Mouse (Mus musculus) regulatory T cell (primary cell): ENCODE measurements around the gene Pmepa1.

Experiments used
- in situ Hi-C: fragments of 300-600 bp; cut with MboI, MseI; formaldehyde crosslinking; loops from one replicate; pipeline ENCODE4 v1.15.1; 2025; ENCODE audit warnings: high pct_unique_total_duplicates

Gene Pmepa1

DNA sequence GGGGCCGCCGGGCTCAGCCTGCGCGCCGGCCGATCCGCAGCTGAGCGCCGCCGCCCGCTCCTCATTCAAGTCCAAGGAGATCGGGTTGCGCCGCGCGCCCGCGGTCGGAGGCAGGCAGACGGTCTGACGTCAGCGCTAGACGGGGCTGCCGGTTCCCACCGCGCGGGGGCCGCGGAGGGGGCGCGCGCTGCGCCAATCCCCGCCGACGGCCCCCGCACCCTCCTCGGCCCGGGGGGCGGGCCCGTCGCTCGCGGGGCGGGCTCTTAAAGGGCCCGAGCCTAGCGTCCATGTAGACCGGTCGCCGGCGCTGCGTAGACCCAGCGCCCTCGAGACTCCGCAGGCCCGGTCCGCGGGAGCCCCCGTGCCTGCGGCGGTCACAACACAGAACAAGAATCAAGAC is at the start of gene Pmepa1:
Pmepa1 (minus strand) TSS at position 125 of the 400 bp plus-strand sequence.
- in situ Hi-C loops: no loop called here

DNA sequence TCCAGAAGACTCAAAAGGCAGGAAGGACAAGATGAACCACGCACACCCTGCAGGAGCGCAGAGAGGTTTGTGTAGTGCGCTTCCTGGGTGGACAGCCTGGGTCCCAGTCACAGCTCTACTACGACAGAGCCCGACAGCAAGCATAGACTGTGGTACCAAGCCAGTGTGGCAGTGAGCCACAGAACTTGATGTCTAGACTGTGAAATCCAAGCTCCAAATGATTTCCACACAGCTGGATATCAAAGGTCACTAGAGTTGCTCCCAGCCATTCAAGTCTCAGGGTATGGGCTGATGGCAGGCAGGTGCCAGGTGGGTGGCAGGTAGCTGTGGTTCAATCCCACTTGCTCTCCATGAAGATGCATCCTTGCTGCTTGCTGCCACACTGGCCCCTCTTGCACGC is 45.4 kb upstream of the Pmepa1 start:
- in situ Hi-C loops: no loop called here

GRCm38 (mm10) chr2:173321194-173321593 is 44.9 kb upstream of the Pmepa1 start:
- in situ Hi-C loops: no loop called here

- in situ Hi-C loops: no loop called here
These were observed 38.0 kb upstream of the Pmepa1 start for GRCm38 (mm10) chr2:173314291-173314690.

DNA sequence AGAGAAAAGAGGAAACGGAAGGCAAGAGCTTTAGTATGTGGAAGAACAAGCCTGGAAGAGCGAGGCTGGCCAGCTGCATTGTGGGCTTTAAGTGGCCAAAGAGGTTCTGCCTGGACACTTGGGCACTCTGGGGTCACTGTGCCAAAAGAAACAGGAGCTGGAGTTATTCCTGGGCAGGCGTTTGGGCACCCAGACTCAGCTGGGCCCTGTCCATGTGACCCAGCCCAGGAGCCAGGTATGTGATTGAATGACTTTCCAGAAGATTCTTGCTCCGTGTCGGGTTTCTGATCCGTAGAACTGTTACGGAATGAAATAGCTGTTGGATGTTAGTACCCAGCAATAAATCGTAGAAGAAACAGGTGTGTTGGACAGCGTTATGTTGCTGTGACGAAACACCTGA is 32.2 kb upstream of the Pmepa1 start:
- in situ Hi-C loops: no loop called here

DNA sequence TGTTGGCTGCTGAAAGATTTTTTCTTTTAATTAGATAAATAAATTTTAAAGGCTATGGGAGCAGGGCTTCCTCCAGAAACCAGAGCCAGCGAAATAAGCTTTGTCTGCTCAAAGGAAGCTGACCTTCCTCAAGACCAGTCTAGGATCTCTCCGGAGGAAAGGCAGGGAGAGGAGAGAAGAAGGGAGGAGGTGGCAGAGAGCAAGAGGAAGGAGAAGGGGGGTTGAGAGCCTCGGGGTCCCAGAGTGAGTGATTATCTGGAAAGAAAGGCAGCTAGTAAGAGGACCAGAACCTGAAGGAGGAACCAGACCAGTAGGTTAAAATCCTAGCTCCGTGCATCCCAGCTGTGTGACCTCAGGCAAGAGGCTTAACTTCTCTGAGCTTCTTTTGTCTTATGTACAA is 31.7 kb upstream of the Pmepa1 start:
- in situ Hi-C loops: no loop called here

DNA sequence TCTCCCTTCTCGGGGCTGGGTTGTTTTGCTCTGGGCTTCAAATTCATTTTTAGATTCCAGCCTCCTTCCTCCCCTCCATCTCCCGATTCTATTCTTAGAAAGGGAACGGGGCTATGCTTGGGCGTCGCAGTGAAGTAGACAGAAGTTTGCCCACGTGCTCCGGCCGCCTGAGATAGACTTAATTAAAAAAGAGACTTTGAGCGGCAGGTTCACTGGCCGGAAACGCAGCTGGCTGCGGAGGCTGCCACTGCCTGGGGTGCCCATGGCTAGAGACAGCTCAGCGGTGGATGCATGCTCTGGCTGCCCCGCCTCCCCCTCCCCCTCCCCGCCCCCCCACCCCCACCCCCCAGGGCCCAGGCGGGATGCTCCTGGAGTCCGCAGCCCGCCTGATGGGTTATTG is 31.2 kb upstream of the Pmepa1 start:
- in situ Hi-C loops: no loop called here

DNA sequence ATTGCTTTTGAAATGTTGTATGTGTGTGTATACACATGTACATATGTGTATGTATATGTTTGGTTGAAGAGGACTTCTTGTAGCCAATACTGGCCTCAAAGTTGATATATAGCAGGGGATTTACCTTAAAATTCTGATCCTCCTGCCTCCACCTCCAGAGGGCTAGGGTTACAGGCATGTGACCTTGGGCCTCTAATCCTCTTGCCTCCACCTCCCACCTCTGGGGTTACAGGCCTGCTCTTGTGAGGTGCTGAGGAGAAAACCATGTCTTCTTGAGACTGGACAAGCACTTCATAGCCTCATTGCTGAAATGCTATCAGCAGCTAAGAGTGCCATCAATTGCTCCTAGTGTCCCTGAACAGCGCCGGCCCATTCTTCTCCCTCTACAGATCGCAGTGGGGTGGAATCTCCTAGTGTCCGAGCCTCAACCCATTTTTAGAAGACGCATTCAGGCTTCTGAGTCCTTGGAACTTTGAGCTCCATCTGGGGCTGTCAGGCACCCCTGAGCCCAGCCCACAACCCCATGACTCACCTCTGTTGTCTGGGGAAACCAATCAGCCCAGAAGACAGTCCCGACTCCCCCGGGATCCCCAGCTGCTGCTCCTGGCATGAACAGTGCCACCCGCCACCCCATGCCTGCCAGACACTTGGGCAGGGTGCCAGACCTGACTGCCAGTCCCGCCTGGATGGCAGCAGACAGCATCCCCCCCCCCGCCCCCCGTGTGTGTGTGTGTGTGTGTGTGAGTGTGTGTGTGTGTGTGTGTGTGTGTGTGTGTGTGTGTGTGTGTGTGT is 30.6 kb upstream of the Pmepa1 start:
- in situ Hi-C loops: no loop called here

- in situ Hi-C loops: no loop called here
These were observed 28.7 kb upstream of the Pmepa1 start for GRCm38 (mm10) chr2:173305011-173305410.

DNA sequence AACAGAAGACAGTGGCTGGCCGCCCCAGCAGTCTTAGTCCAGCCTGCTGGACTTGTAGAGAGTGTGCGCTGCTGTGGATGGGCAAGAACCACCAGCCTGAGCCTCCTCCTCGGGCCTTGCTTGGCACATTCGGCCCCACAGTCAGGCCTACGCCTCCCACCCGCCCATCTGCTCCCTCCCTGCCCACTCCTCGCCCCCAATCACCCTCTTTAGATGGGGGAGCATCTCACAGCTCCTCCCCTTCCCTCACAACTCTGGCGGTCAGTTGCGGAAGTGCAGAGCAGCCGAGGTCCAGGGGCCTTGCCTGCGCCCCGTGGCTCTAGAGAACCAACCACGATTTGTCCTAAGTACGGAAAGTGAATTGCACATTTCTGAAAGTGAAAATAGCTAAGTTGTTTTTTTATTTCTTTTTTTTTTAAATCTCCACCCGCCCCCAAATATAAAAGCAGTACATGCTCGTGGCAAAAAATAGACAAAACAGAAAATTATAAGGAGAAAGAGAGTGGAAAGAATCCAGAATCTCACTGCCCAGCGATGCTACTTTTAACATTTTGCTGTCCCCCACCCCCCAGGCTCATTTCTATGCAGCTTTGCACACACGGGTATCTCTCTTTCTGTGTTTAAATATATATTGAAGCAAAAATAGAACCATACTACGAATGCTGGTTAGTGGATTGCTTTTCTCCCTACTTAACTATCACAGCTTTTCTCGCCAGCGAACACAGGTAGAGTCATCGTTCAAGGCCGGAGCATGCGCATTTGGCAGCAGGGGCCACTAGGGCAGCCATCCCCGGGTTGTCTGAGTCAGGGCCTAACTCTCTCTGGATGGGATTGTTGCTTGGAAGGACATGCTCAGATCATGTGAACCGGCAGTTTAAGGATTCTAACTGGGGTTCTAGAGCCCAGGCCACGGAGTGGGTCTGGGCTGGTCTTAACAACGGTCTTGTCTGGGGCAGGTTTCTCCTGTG is 24.6 kb upstream of the Pmepa1 start:
- in situ Hi-C loops: no loop called here

GRCm38 (mm10) chr2:173296408-173296807 is 20.1 kb upstream of the Pmepa1 start:
- in situ Hi-C loops: no loop called here

- in situ Hi-C loops: no loop called here
These were observed 16.7 kb upstream of the Pmepa1 start for GRCm38 (mm10) chr2:173293042-173293441.

DNA sequence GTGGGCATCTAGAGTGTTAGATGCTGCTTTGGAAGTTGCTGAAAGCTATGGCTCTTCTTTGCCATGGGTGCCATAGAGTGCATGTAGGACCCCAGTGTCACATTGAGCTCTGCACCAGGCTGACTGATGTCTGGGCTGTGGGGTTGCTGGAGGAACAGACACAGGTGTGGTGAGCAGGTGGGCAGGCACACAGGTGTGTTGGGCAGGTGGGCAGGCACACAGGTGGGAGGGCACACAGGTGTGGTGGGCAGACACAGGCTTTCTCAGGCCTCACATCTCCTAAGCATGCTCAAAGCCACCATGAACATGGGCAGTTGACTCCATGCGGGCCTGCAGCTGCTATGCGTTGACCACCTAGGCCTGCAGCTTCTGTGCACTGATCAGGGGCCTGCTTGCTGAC is 16.2 kb upstream of the Pmepa1 start:
- in situ Hi-C loops: no loop called here

GRCm38 (mm10) chr2:173290981-173291380 is 14.6 kb upstream of the Pmepa1 start:
- in situ Hi-C loops: no loop called here

DNA sequence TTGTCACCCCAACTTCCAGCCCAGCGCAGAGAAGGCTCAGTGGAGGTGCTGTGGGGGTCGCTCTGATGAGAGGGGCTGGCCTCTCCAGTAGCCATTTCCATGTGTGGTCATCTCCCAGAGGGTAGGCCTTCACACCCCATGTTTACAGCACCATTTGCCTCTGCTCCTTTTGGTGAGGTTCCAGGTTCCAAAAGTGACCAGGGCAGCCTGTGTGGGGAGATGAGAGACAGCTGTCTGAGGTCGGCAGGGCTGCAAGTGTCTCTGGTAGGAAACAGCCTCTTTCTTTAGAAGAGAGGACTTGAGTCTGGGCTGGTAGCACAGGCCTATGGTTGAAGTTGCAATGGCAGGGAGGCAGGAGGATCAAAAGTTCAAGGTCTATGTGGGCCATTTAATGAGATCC is 13.6 kb upstream of the Pmepa1 start:
- in situ Hi-C loops: no loop called here

- in situ Hi-C loops: no loop called here
These were observed 9.6 kb upstream of the Pmepa1 start for GRCm38 (mm10) chr2:173285816-173286538.

DNA sequence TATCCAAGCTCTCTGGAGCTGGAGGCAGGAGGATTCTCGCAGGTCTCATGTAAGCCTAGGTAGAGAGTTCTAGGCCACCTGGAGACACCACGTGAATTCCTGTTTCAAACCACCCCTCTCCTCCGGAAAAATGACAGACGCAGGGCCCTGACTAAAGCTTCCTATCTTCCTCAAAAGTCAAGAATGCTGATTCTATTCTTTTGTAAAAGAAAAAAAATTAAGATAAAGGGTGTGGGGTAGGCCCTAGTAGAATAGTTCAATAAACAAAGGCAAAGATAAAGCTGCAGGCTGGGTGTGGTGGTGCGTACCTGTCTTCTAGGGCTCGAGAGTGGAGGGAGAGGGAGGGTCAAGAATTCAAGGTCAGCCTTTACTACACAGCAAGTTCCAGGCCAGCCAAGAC is 8.4 kb upstream of the Pmepa1 start:
- in situ Hi-C loops: no loop called here

GRCm38 (mm10) chr2:173282191-173282590 is 5.9 kb upstream of the Pmepa1 start:
- in situ Hi-C loops: no loop called here

- in situ Hi-C loops: no loop called here
These were observed 4.9 kb upstream of the Pmepa1 start for GRCm38 (mm10) chr2:173281021-173281937.

DNA sequence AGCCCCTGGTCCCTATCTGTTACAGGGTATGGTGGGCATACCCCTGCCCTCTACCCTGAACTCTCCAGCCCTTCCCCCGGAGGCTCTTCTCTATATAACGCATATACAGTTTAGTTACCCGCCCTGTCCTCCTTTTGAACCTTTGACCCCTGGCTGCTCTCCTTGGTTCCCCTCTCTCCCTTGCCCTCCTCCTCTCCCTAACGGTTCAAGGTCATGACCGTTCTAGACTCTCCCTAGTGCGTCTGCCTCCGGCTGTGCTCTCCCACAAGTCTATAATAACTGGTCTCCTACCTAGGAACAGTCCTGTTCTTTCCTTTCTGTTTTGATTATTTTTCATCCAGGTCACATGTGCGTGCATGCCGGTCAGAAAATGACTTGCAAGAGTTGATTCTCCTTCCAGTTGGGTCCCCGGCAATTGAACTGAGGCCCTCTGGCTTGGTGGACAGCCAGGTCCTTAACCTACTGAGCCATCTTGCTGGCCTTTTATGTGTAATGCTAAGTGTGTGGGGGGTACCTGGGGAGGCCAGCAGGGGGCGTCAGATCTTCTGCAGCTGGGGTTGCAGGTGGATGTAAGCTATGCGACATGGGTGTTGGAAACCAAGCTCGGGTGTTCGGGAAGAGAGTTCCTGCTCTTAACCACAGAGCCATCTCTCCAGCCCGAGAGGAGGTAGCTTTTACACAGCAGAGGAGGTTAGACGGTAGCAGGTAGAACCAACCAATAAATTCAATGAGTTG is 2.7 kb upstream of the Pmepa1 start:
- in situ Hi-C loops: no loop called here
